Mouse (Mus musculus): Measurements from ENCODE around the gene C1qb. TPM values are rescaled to one million over a fixed set of nuclear protein-coding genes. Genes with fewer than 3 reads are reported as not detected.
A peak's percentile ranks its signal among the peaks of the same experiment; 100 is the strongest.

Gene C1qb
- polyA plus RNA-seq, 1 experiment from 2014 or later: 48.6 TPM

- ATAC-seq (ENCODE audit: low FRiP score): no peak
- 36% methylated on average over 20 of the region's 20 CpGs for WGBS
- Histone ChIP-seq H3K27ac (no peak overlapping the region), H3K36me3 (replicated peaks; ENCODE audit: control insufficient read depth, insufficient read depth) (no peaks in the 10 kb centered on the region), H3K4me1 (replicated peaks; ENCODE audit: control insufficient read depth, insufficient read depth, low read length) (peaks cover 25% of the 10 kb centered on the region), H3K9ac (no peak overlapping the region), H3K4me3 (replicated peaks; ENCODE audit: low read length) (no peak overlapping the region), H3K4me2 (replicated peaks) (no peak overlapping the region), H3K9me3 (ENCODE audit: control insufficient read depth, low read length) (no peaks in the 10 kb centered on the region), H3K27me3 (ENCODE audit: control insufficient read depth, insufficient read depth, low read length) (no peaks in the 10 kb centered on the region)
- DNase-seq (ENCODE audit: low spot score): no peak
These were observed 30.6 kb upstream of the C1qb start for GRCm38 (mm10) chr4:136916359-136917164.

GRCm38 (mm10) chr4:136912841-136913240, 26.9 kb upstream of the C1qb start:
- WGBS: 9% methylated on average over 9 of the region's 9 CpGs
- Histone ChIP-seq H3K4me1 (replicated peaks; ENCODE audit: control insufficient read depth, insufficient read depth, low read length) (peaks cover 34% of the 10 kb centered on the region), H3K4me3 (replicated peaks; ENCODE audit: low read length) (no peak overlapping the region), H3K36me3 (replicated peaks; ENCODE audit: control insufficient read depth, insufficient read depth) (no peaks in the 10 kb centered on the region), H3K9me3 (ENCODE audit: control insufficient read depth, low read length) (no peaks in the 10 kb centered on the region), H3K27ac (no peak overlapping the region), H3K4me2 (replicated peaks) (no peak overlapping the region), H3K9ac (no peak overlapping the region), H3K27me3 (ENCODE audit: control insufficient read depth, insufficient read depth, low read length) (peaks cover under 1% of the 10 kb centered on the region; the same call in 1 of the 2 replicates)
- DNase-seq (ENCODE audit: low spot score) (no peak), ATAC-seq (ENCODE audit: low FRiP score) (no peak)

- peak overlapping the region; percentile 39 for H3K4me2 ChIP-seq (replicated peaks)
- H3K4me1 ChIP-seq (replicated peaks; ENCODE audit: control insufficient read depth, insufficient read depth, low read length): peaks cover 26% of the 10 kb centered on the region
- DNase-seq (ENCODE audit: low spot score): no peak
- H3K9me3 ChIP-seq (ENCODE audit: control insufficient read depth, low read length): no peaks in the 10 kb centered on the region
- H3K9ac ChIP-seq: 0 out of 2 replicates have a peak overlapping the region, but pooled peaks have one; percentile 34
- H3K36me3 ChIP-seq (replicated peaks; ENCODE audit: control insufficient read depth, insufficient read depth): no peaks in the 10 kb centered on the region
- 40% methylated on average over 9 of the region's 9 CpGs for WGBS
- H3K27me3 ChIP-seq (ENCODE audit: control insufficient read depth, insufficient read depth, low read length): peaks cover 7% of the 10 kb centered on the region
- no peak for ATAC-seq (ENCODE audit: low FRiP score)
- H3K27ac ChIP-seq: no peak overlapping the region
- H3K4me3 ChIP-seq (replicated peaks; ENCODE audit: low read length): no peak overlapping the region
These were observed 25.8 kb upstream of the C1qb start for GRCm38 (mm10) chr4:136911804-136912203.

- Histone ChIP-seq H3K9me3 (ENCODE audit: control insufficient read depth, low read length) (no peaks in the 10 kb centered on the region), H3K4me1 (replicated peaks; ENCODE audit: control insufficient read depth, insufficient read depth, low read length) (peaks cover 25% of the 10 kb centered on the region), H3K4me2 (replicated peaks) (peak overlapping the region; percentile 39), H3K27ac (no peak overlapping the region), H3K27me3 (ENCODE audit: control insufficient read depth, insufficient read depth, low read length) (peaks cover 13% of the 10 kb centered on the region), H3K36me3 (replicated peaks; ENCODE audit: control insufficient read depth, insufficient read depth) (no peaks in the 10 kb centered on the region), H3K9ac (peak overlapping the region; percentile 34; the same call in 1 of the 2 replicates), H3K4me3 (replicated peaks; ENCODE audit: low read length) (no peak overlapping the region)
- DNase-seq (ENCODE audit: low spot score) (no peak), ATAC-seq (ENCODE audit: low FRiP score) (peak; percentile 56; the same call in 1 of the 2 replicates)
- whole genome bisulfite sequencing: 2% methylated on average over 17 of the region's 17 CpGs
These were observed 25.2 kb upstream of the C1qb start for GRCm38 (mm10) chr4:136911211-136911646.

- ATAC-seq (ENCODE audit: low FRiP score) (no peak), DNase-seq (ENCODE audit: low spot score) (no peak)
- Histone ChIP-seq H3K4me1 (replicated peaks; ENCODE audit: control insufficient read depth, insufficient read depth, low read length) (peaks cover 33% of the 10 kb centered on the region), H3K9me3 (ENCODE audit: control insufficient read depth, low read length) (no peaks in the 10 kb centered on the region), H3K4me3 (replicated peaks; ENCODE audit: low read length) (no peak overlapping the region), H3K27me3 (ENCODE audit: control insufficient read depth, insufficient read depth, low read length) (peaks cover 33% of the 10 kb centered on the region), H3K27ac (no peak overlapping the region), H3K36me3 (replicated peaks; ENCODE audit: control insufficient read depth, insufficient read depth) (no peaks in the 10 kb centered on the region), H3K9ac (no peak overlapping the region), H3K4me2 (replicated peaks) (no peak overlapping the region)
These were observed 21.8 kb upstream of the C1qb start for GRCm38 (mm10) chr4:136907809-136908208.

GRCm38 (mm10) chr4:136907033-136907432, 21.0 kb upstream of the C1qb start:
- no peak overlapping the region for H3K9ac ChIP-seq
- 13% methylated on average over 7 of the region's 7 CpGs for WGBS
- H3K36me3 ChIP-seq (replicated peaks; ENCODE audit: control insufficient read depth, insufficient read depth): no peaks in the 10 kb centered on the region
- H3K4me3 ChIP-seq (replicated peaks; ENCODE audit: low read length): no peak overlapping the region
- peaks cover 27% of the 10 kb centered on the region for H3K4me1 ChIP-seq (replicated peaks; ENCODE audit: control insufficient read depth, insufficient read depth, low read length)
- H3K27me3 ChIP-seq (ENCODE audit: control insufficient read depth, insufficient read depth, low read length): peaks cover 33% of the 10 kb centered on the region
- no peak overlapping the region for H3K27ac ChIP-seq
- H3K4me2 ChIP-seq (replicated peaks): no peak overlapping the region
- no peaks in the 10 kb centered on the region for H3K9me3 ChIP-seq (ENCODE audit: control insufficient read depth, low read length)
- DNase-seq (ENCODE audit: low spot score) (peak; percentile 69), ATAC-seq (ENCODE audit: low FRiP score) (no peak)

GRCm38 (mm10) chr4:136904767-136905539, 19.0 kb upstream of the C1qb start:
- no peak overlapping the region for H3K9ac ChIP-seq
- H3K27ac ChIP-seq: no peak overlapping the region; the same call in 1 of the 2 replicates
- 2% methylated on average over 22 of the region's 23 CpGs for WGBS
- H3K4me1 ChIP-seq (replicated peaks; ENCODE audit: control insufficient read depth, insufficient read depth, low read length): peaks cover 13% of the 10 kb centered on the region
- ATAC-seq (ENCODE audit: low FRiP score) (peak; percentile 70), DNase-seq (ENCODE audit: low spot score) (no peak)
- no peaks in the 10 kb centered on the region for H3K9me3 ChIP-seq (ENCODE audit: control insufficient read depth, low read length)
- peaks cover 33% of the 10 kb centered on the region for H3K27me3 ChIP-seq (ENCODE audit: control insufficient read depth, insufficient read depth, low read length)
- no peaks in the 10 kb centered on the region for H3K36me3 ChIP-seq (replicated peaks; ENCODE audit: control insufficient read depth, insufficient read depth)
- H3K4me3 ChIP-seq (replicated peaks; ENCODE audit: low read length): no peak overlapping the region
- peak overlapping the region; percentile 31 for H3K4me2 ChIP-seq (replicated peaks)

- no peak overlapping the region for H3K9ac ChIP-seq
- no peak for DNase-seq (ENCODE audit: low spot score)
- WGBS: 63% methylated on average over 7 of the region's 7 CpGs
- no peak overlapping the region for H3K4me3 ChIP-seq (replicated peaks; ENCODE audit: low read length)
- peaks cover 38% of the 10 kb centered on the region for H3K27me3 ChIP-seq (ENCODE audit: control insufficient read depth, insufficient read depth, low read length)
- no peaks in the 10 kb centered on the region for H3K9me3 ChIP-seq (ENCODE audit: control insufficient read depth, low read length)
- 0 out of 2 replicates have a peak, but pooled peaks cover 2% of the 10 kb centered on the region for H3K4me1 ChIP-seq (replicated peaks; ENCODE audit: control insufficient read depth, insufficient read depth, low read length)
- no peak overlapping the region for H3K27ac ChIP-seq
- no peak for ATAC-seq (ENCODE audit: low FRiP score)
- H3K36me3 ChIP-seq (replicated peaks; ENCODE audit: control insufficient read depth, insufficient read depth): no peaks in the 10 kb centered on the region
- H3K4me2 ChIP-seq (replicated peaks): no peak overlapping the region
These were observed 13.2 kb upstream of the C1qb start for GRCm38 (mm10) chr4:136899154-136899553.

- DNase-seq (ENCODE audit: low spot score) (no peak), ATAC-seq (ENCODE audit: low FRiP score) (no peak)
- 84% methylated on average over 9 of the region's 9 CpGs for WGBS
- Histone ChIP-seq H3K27me3 (ENCODE audit: control insufficient read depth, insufficient read depth, low read length) (peaks cover 33% of the 10 kb centered on the region), H3K4me1 (replicated peaks; ENCODE audit: control insufficient read depth, insufficient read depth, low read length) (0 out of 2 replicates have a peak, but pooled peaks cover 2% of the 10 kb centered on the region), H3K4me3 (replicated peaks; ENCODE audit: low read length) (no peak within 1 kb of the TSS), H3K36me3 (replicated peaks; ENCODE audit: control insufficient read depth, insufficient read depth) (no peaks in the 10 kb centered on the region), H3K27ac (no peak within 1 kb of the TSS), H3K9ac (no peak within 1 kb of the TSS), H3K9me3 (ENCODE audit: control insufficient read depth, low read length) (no peaks in the 10 kb centered on the region), H3K4me2 (replicated peaks) (no peak within 1 kb of the TSS)
These were observed 12.7 kb upstream of the C1qb start, which contains the start of gene C1qa for GRCm38 (mm10) chr4:136898637-136899036. Gene C1qa (minus strand): TSS chr4:136898803.

All from hindbrain, embryonic 14.5 days (tissue).